Mouse (Mus musculus): ENCODE measurements at regions not wholly inside any gene's neighbourhood (a gene's known extent, or its start where the extent isn't known, plus 50 kb on each side); places are given as distances from the start of the nearest gene placed in this dataset.

GRCm38 (mm10) chr2:159401421-159402100, 607.0 kb downstream of the Dhx35 start:
- DNase-seq: no peak

- DNase-seq: no peak
These were observed 610.3 kb downstream of the Dhx35 start for GRCm38 (mm10) chr2:159404940-159405339.

- DNase-seq: peak; percentile 8
These were observed 620.0 kb downstream of the Dhx35 start for GRCm38 (mm10) chr2:159414599-159414998.

- no peak for DNase-seq
These were observed 623.8 kb downstream of the Dhx35 start for GRCm38 (mm10) chr2:159418371-159418940.

GRCm38 (mm10) chr2:159422281-159422937, 627.8 kb downstream of the Dhx35 start:
- peak; percentile 11 for DNase-seq

- no peak for DNase-seq
These were observed 633.6 kb downstream of the Dhx35 start for GRCm38 (mm10) chr2:159428201-159428600.

- no peak for DNase-seq
These were observed 636.1 kb downstream of the Dhx35 start for GRCm38 (mm10) chr2:159430577-159431329.

GRCm38 (mm10) chr2:159438961-159439360, 644.4 kb downstream of the Dhx35 start:
- DNase-seq: no peak

- DNase-seq: no peak
These were observed 649.0 kb downstream of the Dhx35 start for GRCm38 (mm10) chr2:159443581-159443980.

- DNase-seq: peak; percentile 23
These were observed 651.8 kb downstream of the Dhx35 start for GRCm38 (mm10) chr2:159446434-159446833.

- DNase-seq: no peak
These were observed 652.3 kb downstream of the Dhx35 start for GRCm38 (mm10) chr2:159446886-159447285.

GRCm38 (mm10) chr2:159448976-159449375, 654.4 kb downstream of the Dhx35 start:
- DNase-seq: no peak

GRCm38 (mm10) chr2:159451439-159451838, 656.8 kb downstream of the Dhx35 start:
- no peak for DNase-seq

GRCm38 (mm10) chr2:159481399-159482080, 686.9 kb downstream of the Dhx35 start:
- DNase-seq: peak; percentile 5

GRCm38 (mm10) chr2:159491090-159491489, 696.5 kb downstream of the Dhx35 start:
- DNase-seq: peak; percentile 35

- DNase-seq: no peak
These were observed 704.1 kb downstream of the Dhx35 start for GRCm38 (mm10) chr2:159498691-159499090.

- no peak for DNase-seq
These were observed 706.4 kb downstream of the Dhx35 start for GRCm38 (mm10) chr2:159501039-159501438.

GRCm38 (mm10) chr2:159519066-159519465, 724.5 kb downstream of the Dhx35 start:
- DNase-seq: no peak

- peak; percentile 46 for DNase-seq
These were observed 729.1 kb downstream of the Dhx35 start for GRCm38 (mm10) chr2:159523739-159524138.

- DNase-seq: peak; percentile 73
These were observed 740.3 kb downstream of the Dhx35 start for GRCm38 (mm10) chr2:159534951-159535350.

- no peak for DNase-seq
These were observed 744.7 kb downstream of the Dhx35 start for GRCm38 (mm10) chr2:159539261-159539660.

GRCm38 (mm10) chr2:159557567-159557966, 763.0 kb downstream of the Dhx35 start:
- DNase-seq: no peak

GRCm38 (mm10) chr2:159565255-159565654, 768.7 kb downstream of the Gm826 start:
- DNase-seq: no peak

Measured in kidney, postnatal 14 days (tissue).